8 mouse cellular contexts compared by ENCODE assay signal in genomic region chr1:133418164-133418800, GRCm38 (mm10). TPM values are rescaled to one million over a fixed set of nuclear protein-coding genes. Genes with fewer than 3 reads are reported as not detected.
A peak's percentile ranks its signal among the peaks of the same experiment; 100 is the strongest.
DNase-seq lines count a peak whose midpoint lies in the region; ATAC-seq and TF ChIP-seq lines count a peak whose summit lies in the region.

No protein-coding gene starts in this region.

- H3K9me3 ChIP-seq in neural tube, embryonic 12.5 days: no peaks in the 10 kb centered on the region

- H3K27me3 ChIP-seq in heart, adult 2 months (ENCODE audit: control insufficient read depth, insufficient read depth, low read length): no peaks in the 10 kb centered on the region
- H3K27me3 ChIP-seq in neural tube, embryonic 12.5 days (replicated peaks): no peaks in the 10 kb centered on the region

- H3K4me2 ChIP-seq in neural tube, embryonic 12.5 days (replicated peaks): peak overlapping the region; percentile 61

- peaks cover 7% of the 10 kb centered on the region for H3K79me2 ChIP-seq in heart, adult 2 months (replicated peaks; ENCODE audit: control insufficient read depth, insufficient read depth, low read length)

- ATAC-seq in common myeloid progenitor, adult 5-6 weeks (replicated peaks; ENCODE audit: low read depth, poor library complexity, severe bottlenecking): peak; percentile 56
- ATAC-seq in neural tube, embryonic 12.5 days (ENCODE audit: low FRiP score, low read depth): no peak

- TF ChIP-seq CTCF in heart, adult 2 months (IDR thresholded peaks at IDR 0.05): 0 out of 2 replicates have a peak, but pooled peaks have one; percentile 32

- WGBS in heart, adult 2 months: 9% methylated on average over 28 of the region's 28 CpGs
- 15% methylated on average over 28 of the region's 28 CpGs for WGBS in neural tube, embryonic 12.5 days

- H3K27ac ChIP-seq in heart, adult 2 months: peak overlapping the region; percentile 95
- no peak overlapping the region for H3K27ac ChIP-seq in neural tube, embryonic 12.5 days

- intact Hi-C loops in heart, adult 2 months (cut with DNase I): loop anchor here (1.0 kb wide), 1 partner anchor 33 kb away; no protein-coding TSS in a partner anchor

- TF ChIP-seq EP300 in heart, adult 2 months (IDR thresholded peaks at IDR 0.05; ENCODE audit: insufficient read depth, low read depth, low read length): 0 out of 2 replicates have a peak, but pooled peaks have one; percentile 30

- peaks cover 41% of the 10 kb centered on the region for H3K4me1 ChIP-seq in heart, adult 2 months (ENCODE audit: control insufficient read depth, insufficient read depth, low read length)
- H3K4me1 ChIP-seq in neural tube, embryonic 12.5 days: peaks cover 54% of the 10 kb centered on the region

- peak; percentile 50; the same call in 1 of the 2 replicates for TF ChIP-seq POLR2A in heart, adult 2 months (IDR thresholded peaks at IDR 0.05; ENCODE audit: insufficient read depth, low read depth, low read length)

- no peaks in the 10 kb centered on the region for H3K36me3 ChIP-seq in heart, adult 2 months (ENCODE audit: control insufficient read depth, insufficient read depth, low read length)
- H3K36me3 ChIP-seq in neural tube, embryonic 12.5 days: no peaks in the 10 kb centered on the region

- peak; percentile 91 to 96 for DNase-seq in adrenal gland, adult (ENCODE audit: inconsistent age in 2 of 2, low spot score in 1 of 2)
- peak; percentile 91 to 92 for DNase-seq in heart, adult 2 months
- peak; percentile 91 for DNase-seq in kidney, adult 11 months
- DNase-seq in lung, adult 18-20 months: peak; percentile 91 to 95
- peak; percentile 79 to 81 for DNase-seq in urinary bladder, adult 18-20 months (ENCODE audit: low spot score in 2 of 2)
- no peak for DNase-seq in frontal cortex, postnatal 25 days (ENCODE audit: low spot score in 2 of 2)

- peak overlapping the region; percentile 77 for H3K9ac ChIP-seq in heart, adult 2 months (ENCODE audit: low read depth, low read length)
- H3K9ac ChIP-seq in neural tube, embryonic 12.5 days: peak overlapping the region; percentile 55

- H3K4me3 ChIP-seq in heart, adult 2 months: peak overlapping the region; percentile 62
- peak overlapping the region; percentile 27 for H3K4me3 ChIP-seq in neural tube, embryonic 12.5 days

RNA-seq across cellular contexts. Expression of gene Sox13, which starts 5.9 kb away (rescaled TPM):
- total RNA-seq in common myeloid progenitor, adult 5-6 weeks (2017): 0.49 and 3.1 TPM in 2 replicates
- 10 to 100 TPM; 15.3 to 16.2 TPM for total RNA-seq in heart, adult 2 months (2021)
- 24.7 and 28.5 TPM in 2 replicates for polyA plus RNA-seq in heart, adult 2 months (2012; rRNA removed)
- polyA plus RNA-seq in neural tube, embryonic 12.5 days (2016; fragmentation: Nextera tagmentation; extraction: Ambion mirVana): 14.2 and 14.8 TPM in 2 replicates

RNA-seq across cellular contexts. Expression of gene Etnk2, which starts 54.9 kb away (rescaled TPM):
- total RNA-seq in common myeloid progenitor, adult 5-6 weeks (2017): not detected in 2 replicates
- under 1 TPM; 0.29 to 0.93 TPM for total RNA-seq in heart, adult 2 months (2021)
- polyA plus RNA-seq in heart, adult 2 months (2012; rRNA removed): 0.70 and 0.84 TPM in 2 replicates
- 5.6 TPM in 2 replicates for polyA plus RNA-seq in neural tube, embryonic 12.5 days (2016; fragmentation: Nextera tagmentation; extraction: Ambion mirVana)

Comparison
In these comparisons a context has a peak if more than half of its experiments do, and no peak if none do; other contexts are left out.
1. DNase-seq: peak in adrenal gland, adult (2 of 2), heart, adult 2 months (2 of 2), kidney, adult 11 months (single experiment), lung, adult 18-20 months (2 of 2) and urinary bladder, adult 18-20 months (2 of 2); none in frontal cortex, postnatal 25 days (0 of 2).